Mouse (Mus musculus): ENCODE measurements at regions not wholly inside any gene's neighbourhood (a gene's known extent, or its start where the extent isn't known, plus 50 kb on each side); places are given as distances from the start of the nearest gene placed in this dataset.

DNA sequence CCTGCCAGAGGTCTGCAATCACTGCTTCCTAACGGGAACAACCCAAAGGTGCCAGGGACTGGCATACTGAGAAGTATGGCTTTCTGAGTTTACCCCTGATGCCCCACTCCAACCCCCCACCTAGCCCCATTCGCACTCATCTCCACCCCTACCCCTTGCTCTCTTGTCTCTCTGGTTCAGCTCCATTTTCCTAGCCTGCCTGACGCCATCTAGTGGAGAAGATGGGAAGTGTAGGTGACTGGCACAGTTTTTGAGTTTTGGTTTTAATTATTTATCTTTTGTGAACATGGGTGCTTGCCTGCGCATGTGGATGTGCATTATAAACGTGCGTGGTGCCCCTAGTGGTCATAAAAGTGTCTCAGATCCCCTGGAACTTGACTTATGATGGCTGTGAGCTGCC lies 352.3 kb upstream of the Hs6st1 start:
- DNase-seq (ENCODE audit: low read depth, low spot score) = no peak

DNA sequence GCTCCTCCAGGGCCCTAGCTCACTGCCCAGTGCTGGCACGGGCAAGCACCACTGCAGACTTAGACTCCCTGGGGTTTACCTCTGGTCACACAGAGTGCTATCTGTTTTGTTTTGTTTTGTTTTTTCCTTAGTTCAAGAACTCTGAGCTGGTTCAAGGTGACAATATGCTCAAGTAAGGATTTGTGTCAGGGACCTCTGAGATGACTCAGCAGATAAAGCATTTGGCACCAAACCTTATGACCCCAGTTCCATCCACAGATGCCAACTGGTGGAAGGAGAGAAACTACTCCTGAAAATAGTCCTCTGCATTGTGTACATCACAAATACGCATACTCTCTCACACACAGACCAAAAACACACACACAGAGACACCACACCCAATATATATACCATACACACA lies 351.0 kb upstream of the Hs6st1 start:
- DNase-seq (ENCODE audit: low read depth, low spot score) = no peak

DNA sequence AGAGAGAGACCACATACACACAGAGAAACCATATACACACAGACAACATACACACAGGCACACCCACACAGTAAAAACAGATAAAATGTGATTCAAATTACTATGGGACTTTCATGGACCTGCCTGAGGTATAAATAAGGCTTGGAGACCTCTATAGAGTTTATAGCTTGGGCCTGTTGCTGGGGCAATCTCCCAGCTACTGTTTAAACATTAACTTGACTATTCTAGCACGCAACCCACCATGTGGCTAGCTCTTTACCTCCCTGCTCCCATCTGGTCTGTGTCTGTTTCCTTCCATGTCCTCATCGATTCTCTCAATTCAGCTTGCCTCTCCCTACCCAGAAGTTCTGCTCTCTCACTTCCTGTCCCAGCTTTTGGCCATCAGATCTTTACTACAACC lies 350.5 kb upstream of the Hs6st1 start:
- DNase-seq (ENCODE audit: low read depth, low spot score) = no peak

DNA sequence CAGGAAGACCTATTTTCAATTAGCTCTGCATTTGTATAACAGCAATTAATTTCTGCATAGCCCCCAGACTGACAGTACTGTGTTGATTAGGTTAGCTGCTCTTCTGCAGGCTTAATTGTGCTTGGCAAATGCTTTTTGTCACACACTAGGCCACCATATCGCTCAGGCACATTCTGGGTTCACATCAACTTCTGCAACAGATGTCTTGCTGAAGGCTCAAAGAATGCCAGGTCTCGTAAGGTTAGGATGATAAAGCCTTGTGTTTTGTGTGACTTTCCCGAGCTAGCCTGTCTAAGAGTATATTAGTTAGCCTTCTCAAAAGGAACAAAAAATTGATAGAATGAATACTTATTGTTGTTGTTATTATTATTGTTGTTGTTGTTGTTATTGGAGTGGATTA lies 348.1 kb upstream of the Hs6st1 start:
- DNase-seq (ENCODE audit: low read depth, low spot score) = no peak

DNA sequence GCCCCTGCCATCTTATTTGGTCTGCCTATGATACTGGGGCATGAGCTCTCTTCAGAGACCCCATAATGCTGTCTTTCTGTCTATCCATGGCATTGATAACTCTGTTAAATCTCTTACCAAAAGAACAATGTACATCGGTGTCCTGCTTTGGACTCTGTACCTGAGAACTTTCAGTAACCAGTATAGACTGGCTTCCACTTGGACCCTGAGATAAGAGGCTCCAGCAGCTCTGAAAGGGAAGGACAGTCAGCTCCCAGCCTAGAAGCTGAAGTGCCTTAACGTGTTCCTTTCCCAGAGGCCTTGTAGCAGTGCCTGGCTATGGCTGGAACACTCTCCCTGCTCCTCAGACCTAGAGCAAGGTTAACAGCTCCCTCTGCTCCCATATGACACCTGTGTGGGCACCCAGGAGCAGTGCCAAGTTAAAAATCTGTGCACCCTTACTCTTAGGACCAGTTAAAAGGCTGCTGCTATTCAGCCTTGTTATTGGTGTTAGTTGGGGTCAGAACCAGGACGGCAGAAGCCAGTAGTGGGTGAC lies 343.8 kb upstream of the Hs6st1 start:
- no peak for DNase-seq (ENCODE audit: low read depth, low spot score)

DNA sequence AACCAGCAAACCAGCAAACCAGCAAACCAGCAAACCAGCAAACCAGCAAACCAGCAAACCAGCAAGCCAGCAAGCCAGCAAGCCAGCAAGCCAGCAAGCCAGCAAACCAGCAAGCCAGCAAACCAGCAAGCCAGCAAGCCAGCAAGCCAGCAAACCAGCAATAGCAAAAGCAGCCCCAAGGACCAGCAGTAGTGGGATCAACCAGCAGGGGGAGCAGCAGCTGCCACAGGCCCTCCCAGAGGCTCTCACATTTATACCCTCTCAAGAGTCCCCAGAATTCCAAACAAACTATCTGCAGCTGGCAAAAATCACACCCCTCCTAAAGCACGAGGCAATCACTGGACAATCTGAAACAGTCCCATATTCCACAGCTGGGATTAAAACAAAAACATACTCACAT lies 341.6 kb upstream of the Hs6st1 start:
- no peak for DNase-seq (ENCODE audit: low read depth, low spot score)

DNA sequence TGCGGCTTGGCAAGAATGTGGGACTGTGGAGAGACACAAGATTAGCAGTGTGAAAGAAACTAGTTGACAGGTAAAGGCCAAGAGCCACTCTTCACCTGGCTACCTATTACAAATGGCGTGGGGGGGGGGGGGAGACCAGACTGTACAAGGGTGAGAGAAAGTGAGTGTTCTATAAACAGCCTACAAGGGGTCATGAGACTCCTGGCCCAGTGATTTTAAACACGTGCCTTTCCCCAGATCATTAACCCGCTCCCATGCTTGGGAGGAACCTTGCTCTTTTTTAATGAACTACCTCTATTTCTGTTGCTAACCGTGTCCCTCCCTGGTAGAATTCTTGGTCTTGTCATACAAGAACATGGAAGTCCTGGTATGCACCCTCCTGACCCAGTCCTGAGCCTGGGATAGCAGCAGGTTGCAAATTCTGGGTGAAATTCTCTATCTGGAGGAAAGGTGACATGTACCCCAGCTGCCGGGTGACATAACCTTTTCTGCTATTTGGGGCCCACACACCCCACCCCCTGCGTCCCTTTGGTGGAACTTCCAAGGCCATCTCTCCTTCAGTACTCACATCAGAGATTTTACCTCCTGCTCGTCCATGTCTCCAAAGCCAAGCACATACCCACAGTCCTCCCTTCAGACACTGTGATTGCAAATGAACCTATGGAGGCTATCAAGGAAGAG lies 340.8 kb upstream of the Hs6st1 start:
- no peak for DNase-seq (ENCODE audit: low read depth, low spot score)

DNA sequence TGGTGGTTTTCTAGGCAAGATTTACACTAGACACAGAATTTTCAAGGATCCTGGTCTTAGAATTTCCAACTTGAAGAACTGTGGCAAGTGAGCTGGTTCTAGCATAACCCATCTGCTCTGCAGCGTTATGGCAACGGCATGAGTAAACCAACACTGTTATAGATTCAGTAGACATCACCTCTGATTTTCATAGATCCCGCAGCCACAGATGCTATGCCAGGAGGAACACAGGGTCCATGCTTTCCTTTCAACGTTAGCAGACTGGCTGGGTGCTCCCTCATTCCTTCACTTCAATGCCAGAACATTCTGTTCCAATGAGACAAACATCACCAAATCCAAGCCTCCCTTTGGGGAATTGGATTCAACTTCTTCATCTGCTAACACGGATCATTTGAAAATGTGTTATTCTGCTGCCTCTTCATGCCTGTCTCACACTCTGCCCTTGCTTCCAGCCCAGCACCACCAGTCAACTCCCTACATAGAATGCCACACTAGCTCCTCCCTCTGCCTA lies 338.4 kb upstream of the Hs6st1 start:
- no peak for DNase-seq (ENCODE audit: low read depth, low spot score)

DNA sequence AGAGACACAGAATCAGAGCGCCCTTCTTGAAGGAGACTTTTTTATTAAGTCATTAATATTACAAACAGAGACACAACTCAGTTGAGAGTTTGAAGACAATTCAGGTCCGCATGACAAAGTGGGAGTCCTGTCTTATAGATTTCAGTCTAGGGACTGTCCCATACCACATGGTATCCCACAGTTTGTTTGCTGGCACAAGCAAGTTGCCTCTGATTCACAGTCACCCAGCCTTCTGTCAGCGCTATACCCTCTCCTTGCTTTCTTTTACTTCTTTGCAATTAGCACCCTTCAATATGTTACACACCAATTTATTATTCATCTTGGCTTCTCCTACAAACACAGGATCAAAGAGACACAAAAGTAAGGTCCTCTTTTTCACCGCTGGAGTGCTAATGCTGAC lies 337.9 kb upstream of the Hs6st1 start:
- DNase-seq (ENCODE audit: low read depth, low spot score) = no peak

DNA sequence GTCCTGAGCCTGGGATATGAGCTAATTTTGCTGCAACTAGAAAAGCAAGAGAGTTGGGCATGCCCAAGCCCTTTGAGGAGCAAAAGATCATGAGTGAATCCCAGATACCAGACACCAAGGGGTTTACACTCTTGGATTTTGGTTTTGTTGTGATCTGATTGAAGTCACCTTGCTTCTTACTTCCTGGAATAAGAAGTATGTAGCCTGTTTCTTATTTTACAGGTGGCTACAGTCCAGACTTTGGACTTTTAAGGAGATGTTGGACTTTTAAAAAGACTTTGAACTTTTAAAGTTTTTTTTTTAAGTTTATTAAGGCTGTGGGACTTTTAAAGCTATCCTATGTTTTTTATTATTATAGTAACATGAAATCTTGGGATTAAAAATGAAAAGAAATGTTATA lies 332.0 kb upstream of the Hs6st1 start:
- DNase-seq (ENCODE audit: low read depth, low spot score) = no peak

DNA sequence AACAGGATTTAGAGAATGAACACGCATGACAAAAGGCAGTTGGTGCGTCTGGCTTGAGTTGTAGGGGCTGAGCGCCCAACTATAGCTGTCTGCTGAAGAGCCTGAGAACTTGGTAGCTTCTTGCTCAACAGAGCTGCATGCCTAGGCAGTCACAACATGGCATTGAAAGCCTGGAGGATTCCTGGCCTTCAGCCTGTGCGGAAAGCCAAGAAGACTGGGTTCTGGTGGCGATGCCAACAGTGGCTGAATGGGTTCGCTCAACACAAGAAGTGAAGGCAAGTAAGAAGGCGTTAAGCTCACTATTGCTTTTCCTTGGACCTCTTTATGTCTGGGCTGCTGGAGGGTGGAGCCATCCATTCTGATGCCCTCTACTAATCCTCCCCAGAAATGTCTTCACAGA lies 318.6 kb upstream of the Hs6st1 start:
- DNase-seq (ENCODE audit: low read depth, low spot score) = no peak

DNA sequence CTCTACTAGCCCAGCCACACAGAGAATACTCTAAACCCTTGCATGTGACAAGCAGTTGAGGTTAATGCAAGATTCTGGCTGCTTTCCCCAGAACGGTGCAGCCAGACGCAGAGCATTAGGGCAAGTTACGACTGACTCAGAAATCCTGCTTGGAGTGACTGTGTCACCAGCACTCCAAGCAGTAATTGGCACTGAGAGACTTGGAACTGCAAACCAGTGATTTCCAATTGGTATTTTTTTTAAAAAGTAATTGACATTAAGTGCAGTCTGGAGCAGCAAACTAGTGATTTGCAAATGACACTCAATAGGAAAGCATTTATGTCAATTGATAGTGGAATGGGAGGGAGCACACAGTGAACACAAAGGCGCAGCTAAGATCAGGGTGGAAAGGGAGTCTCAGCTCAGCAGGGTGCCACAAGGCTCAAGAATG lies 318.1 kb upstream of the Hs6st1 start:
- DNase-seq (ENCODE audit: low read depth, low spot score) = no peak

DNA sequence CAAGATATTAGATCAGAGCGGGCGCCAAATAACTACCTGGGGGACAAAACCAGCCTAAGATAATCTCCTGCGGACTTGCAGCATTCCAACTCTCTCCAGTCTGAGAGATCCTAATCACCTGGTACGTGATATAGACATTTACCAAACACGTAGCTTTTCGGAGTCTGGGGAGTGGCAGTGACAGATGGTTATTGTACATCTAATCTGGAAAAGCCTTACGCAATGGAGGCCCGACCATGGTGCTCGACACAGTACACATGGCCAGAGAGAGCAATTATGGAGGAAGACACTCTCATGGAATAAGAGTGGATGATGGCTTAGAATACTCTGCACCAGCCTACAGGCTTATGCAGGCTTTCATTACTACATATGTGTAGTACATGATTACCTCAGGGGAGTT lies 315.6 kb upstream of the Hs6st1 start:
- no peak for DNase-seq (ENCODE audit: low read depth, low spot score)

DNA sequence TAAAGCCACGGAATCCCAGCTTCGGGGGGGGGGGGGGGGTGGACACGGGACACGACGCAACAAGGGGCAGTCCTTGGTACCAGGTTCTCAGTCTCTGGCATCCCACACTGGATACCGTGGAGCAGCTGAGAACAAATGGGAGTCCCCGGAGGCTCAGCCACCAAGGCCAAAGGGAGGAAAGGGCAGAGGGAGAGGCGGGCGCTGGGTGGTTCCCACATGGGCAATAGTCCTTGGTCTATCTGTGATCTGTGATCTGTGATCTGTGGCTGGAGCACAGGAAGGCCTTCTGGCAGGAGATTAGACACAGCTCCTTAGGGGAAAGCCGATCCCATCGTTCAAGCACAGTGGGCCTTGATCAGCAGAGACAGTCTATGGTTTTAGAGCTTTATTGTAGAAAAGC lies 314.0 kb upstream of the Hs6st1 start:
- no peak for DNase-seq (ENCODE audit: low read depth, low spot score)

DNA sequence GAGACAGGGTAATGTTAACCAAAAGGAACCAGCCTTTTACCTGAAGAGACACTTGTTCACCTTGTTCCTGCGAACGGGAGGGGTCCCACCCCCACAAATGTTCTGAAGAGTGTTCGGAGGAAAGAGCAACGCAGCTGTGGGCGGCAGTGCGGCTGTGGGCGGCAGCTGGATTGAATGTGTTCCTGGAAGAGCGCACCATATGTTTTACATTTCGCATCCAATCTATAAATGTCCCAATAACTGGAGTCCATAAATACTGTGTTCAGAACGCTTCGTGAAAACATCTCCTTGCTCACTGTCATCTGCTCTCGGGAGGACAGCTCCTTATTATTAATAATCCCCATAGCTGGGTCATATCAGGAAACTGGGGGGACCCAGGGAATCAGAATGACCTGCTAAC lies 309.2 kb upstream of the Hs6st1 start:
- DNase-seq (ENCODE audit: low read depth, low spot score) = peak; percentile 87

DNA sequence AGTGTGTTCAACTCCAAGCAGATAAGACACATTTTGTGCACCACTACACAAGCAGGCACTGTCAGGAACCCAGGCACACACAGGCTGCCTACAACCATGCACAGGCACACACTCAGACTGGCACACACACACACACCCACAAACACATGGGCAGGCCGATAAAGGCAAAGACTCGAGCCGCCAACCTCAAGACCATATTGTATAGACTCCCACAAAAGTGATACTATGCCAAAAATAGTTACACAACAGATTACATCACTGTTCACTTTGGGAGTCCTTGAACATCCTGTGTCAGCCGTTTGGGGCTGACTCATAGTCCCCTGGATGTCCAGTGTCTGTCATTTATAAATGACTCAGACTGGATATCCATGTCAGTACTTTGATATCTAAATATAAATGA lies 308.6 kb upstream of the Hs6st1 start:
- peak; percentile 74 for DNase-seq (ENCODE audit: low read depth, low spot score)

DNA sequence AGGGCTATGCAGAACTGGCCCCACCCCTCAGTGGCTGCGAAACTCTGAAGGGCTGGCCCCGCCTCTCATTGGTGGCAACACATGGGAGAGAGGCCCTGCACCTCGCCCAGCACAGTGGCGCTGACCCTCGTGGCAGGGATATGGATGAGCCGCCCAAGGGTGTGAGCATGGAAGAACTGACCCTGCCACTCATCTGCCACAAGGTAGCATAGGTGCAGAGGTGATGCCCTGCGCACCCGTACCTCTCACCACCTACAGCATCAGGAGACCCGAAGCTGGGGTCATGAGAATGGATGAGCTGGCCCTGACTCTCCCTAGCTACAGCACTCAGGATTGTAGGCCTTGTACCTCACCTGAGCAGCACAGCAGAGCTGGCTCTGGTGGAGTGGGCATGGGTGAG lies 305.1 kb upstream of the Hs6st1 start:
- no peak for DNase-seq (ENCODE audit: low read depth, low spot score)

DNA sequence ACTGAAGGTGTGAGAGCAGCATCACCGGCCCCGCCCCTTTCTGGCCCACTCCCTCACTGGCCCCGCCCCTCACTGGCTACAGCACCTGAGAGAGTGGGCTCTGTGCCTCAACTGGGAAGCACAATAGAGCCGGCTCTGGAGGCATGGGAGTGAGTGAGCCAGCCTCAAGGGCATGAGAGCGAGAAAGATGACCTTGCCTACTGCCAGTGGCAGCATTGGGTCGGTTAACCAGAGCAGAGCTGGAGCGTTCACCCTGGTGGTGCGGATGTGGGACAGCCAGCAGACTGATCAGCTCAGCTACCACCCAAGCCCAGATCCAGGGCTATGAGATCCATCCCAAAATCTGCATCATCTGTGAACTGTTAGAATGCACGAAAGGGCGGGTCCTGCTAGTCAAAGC lies 304.7 kb upstream of the Hs6st1 start:
- no peak for DNase-seq (ENCODE audit: low read depth, low spot score)

DNA sequence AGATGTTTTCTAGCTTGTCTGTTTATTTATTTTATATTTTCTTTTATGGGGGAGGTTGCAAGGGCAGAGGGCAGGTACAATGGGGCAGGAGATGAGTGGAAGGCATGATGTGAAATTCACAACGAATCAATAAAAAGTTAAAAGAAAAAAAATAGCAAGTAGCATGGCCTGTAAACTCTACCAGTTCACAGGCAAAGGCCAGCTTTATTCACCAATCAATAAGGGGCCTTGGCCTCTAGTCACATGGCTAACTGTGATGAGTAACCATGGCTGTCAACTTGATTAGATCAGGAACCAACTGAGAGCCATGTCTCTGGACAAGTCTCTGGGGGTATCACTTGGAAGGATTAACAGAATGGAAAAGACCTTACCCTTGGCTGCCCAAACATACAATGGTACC lies 304.1 kb upstream of the Hs6st1 start:
- DNase-seq (ENCODE audit: low read depth, low spot score) = no peak

DNA sequence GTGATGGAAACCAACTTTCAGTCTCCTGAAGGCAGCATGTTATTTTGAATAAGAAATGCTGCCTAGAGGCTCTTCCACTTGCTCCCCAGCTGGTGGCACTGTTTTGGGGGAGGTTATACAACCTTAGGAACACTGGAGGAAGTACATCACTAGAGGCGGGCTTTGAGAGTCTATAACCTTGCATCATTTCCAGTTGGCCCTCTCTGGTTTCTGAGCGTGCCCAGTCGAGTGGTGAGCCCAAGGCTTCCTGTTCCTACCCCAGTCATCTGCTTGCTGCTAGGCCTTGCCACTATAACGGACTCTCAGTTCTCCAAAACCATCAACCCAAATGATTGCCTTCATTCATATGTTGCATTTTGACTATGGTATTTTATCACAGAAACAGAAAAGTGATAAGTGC lies 302.5 kb upstream of the Hs6st1 start:
- no peak for DNase-seq (ENCODE audit: low read depth, low spot score)

DNA sequence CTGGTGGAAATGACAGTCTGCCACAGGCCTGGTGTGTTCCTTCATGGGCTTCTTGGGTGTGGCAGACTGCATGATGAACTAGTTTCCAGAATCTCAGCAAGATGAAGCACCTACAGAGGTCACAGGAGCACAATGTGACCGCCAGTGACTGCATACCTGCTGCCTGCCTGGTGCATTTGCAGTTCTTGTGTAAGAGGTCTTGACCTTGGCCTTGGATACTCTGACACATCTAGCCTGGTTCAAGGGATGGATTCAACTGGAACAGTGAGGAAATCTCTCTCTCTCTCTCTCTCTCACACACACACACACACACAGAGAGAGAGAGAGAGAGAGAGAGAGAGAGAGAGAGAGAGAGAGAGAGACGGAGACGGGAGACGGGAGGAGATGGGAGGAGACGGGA lies 301.9 kb upstream of the Hs6st1 start:
- DNase-seq (ENCODE audit: low read depth, low spot score) = no peak

DNA sequence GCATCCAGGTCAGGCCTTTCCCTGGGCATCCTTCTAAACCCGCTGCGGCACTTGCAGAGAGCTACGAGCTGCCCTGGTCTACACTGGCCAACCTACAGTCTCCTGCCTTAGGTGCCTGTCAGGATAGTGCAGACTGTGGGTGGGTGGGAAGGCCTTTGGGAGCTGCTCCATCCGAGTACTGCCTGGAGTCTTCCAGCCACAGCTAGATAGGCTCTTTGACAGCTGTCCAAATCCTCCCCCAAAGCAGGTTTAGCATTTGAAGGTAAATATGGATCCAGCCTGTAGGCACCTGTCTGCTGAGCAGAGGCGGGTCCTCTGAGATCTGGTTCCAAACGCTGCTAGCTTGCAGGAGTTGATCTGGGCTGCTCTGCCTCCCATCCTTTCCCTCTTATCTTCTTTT lies 295.6 kb upstream of the Hs6st1 start:
- peak; percentile 46 for DNase-seq (ENCODE audit: low read depth, low spot score)

DNA sequence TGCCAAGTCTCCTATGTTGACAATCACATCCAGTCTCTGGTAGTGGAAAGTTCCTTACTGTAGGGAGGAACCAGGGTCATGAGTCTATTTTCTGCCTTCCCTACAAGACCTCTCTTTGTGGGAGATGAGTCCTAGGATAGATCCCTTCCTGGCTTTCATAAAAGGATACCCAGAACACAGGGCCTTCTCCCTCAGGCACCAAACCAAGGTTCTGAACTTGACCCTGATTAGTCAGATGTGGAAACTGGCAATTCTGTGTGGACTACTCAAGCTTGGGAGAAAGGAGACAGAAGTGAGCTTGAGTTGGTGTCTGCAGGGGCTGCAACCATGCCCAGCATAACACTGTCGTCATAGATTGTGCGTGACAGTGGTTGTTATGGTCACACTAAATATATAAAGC lies 293.6 kb upstream of the Hs6st1 start:
- no peak for DNase-seq (ENCODE audit: low read depth, low spot score)

DNA sequence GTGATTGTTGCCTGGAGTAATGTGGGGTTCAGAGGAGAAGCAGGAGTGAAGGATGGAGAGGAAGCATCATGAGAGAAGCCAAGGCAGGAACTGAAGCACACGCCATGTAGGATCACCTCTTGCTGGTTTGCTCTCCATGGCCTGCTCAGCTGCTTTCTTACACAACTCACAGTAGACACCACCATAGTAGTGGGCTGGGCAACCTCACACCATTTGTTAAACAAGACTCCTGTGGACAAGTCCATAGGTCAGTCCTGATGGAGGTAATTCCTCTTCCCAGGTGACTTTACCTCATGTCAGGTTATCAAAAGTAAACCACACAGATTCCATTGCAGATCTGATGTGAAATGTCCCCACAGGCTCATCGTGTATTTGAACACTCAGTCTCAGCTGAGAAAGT lies 285.5 kb upstream of the Hs6st1 start:
- no peak for DNase-seq (ENCODE audit: low read depth, low spot score)
